Mouse (Mus musculus) embryonic facial prominence, embryonic 15.5 days (tissue): ENCODE results near the gene Tmem63a. TPM values are rescaled to one million over a fixed set of nuclear protein-coding genes. Genes with fewer than 3 reads are reported as not detected.

ENCODE experiments used
- ATAC-seq: fragments of 200-750 bp; cut with Nextera tagmentation; 2 replicates; pipeline ENCODE4 v1.8.0; 2017; ENCODE audit warnings: low read depth, moderate TSS enrichment; ENCODE audit not compliant: insufficient number of reproducible peaks, low FRiP score, low TSS enrichment
- H3K27ac ChIP-seq: fragments of 300-500 bp; sonication (generic); replicated peaks from 2 replicates; pipeline ENCODE4 v1.5.1; 2015; ENCODE audit warnings: mild to moderate bottlenecking, inconsistent platforms
- H3K27me3 ChIP-seq: fragments of 300-500 bp; sonication (generic); 2 replicates; pipeline ENCODE4 v1.6.1; 2015; ENCODE audit warnings: inconsistent platforms
- H3K36me3 ChIP-seq: fragments of 300-500 bp; sonication (generic); 2 replicates; pipeline ENCODE4 v1.6.1; 2015; ENCODE audit warnings: mild to moderate bottlenecking, inconsistent platforms
- H3K4me1 ChIP-seq: fragments of 300-500 bp; sonication (generic); 2 replicates; pipeline ENCODE4 v1.6.1; 2015; ENCODE audit warnings: inconsistent platforms
- H3K4me2 ChIP-seq: fragments of 300-500 bp; sonication (generic); replicated peaks from 2 replicates; pipeline ENCODE4 v1.6.1; 2015; ENCODE audit warnings: mild to moderate bottlenecking, inconsistent platforms
- H3K4me3 ChIP-seq: fragments of 300-500 bp; sonication (generic); replicated peaks from 2 replicates; pipeline ENCODE4 v1.5.1; 2015; ENCODE audit warnings: mild to moderate bottlenecking, inconsistent platforms
- H3K9ac ChIP-seq: fragments of 300-500 bp; sonication (generic); 2 replicates; pipeline ENCODE4 v1.6.1; 2015; ENCODE audit warnings: inconsistent platforms
- H3K9me3 ChIP-seq: fragments of 300-500 bp; sonication (generic); replicated peaks from 2 replicates; pipeline ENCODE4 v1.6.1; 2016; ENCODE audit warnings: inconsistent platforms
- WGBS: fragments of 180-500 bp; shearing (Covaris S2); methylation state at CpG from one replicate; pipeline ENCODE4 v1.1.7; 2015; 5-methylcytosine and 5-hydroxymethylcytosine counted together
- polyA plus RNA-seq: library from polyadenylated mRNA; unstranded; fragments of >200 nt; fragmentation: Nextera tagmentation; extraction: Ambion mirVana; gene quantifications from 2 replicates; pipeline ENCODE4 v1.2.1, GENCODE M21; 2015

Gene Tmem63a
- polyA plus RNA-seq, 1 experiment from 2014 or later: 18.5 TPM

GRCm38 (mm10) chr1:180992142-180992541 is 50.0 kb downstream of the Tmem63a start:
- ATAC-seq: no peak
- Histone ChIP-seq H3K9ac (no peak overlapping the region), H3K4me3 (no peak overlapping the region), H3K36me3 (no peaks in the 10 kb centered on the region), H3K27me3 (no peaks in the 10 kb centered on the region), H3K9me3 (no peaks in the 10 kb centered on the region), H3K27ac (no peak overlapping the region), H3K4me1 (0 out of 2 replicates have a peak, but pooled peaks cover 2% of the 10 kb centered on the region), H3K4me2 (no peak overlapping the region)
- WGBS: 61% methylated on average over 3 of the region's 3 CpGs

GRCm38 (mm10) chr1:181000501-181001092 is 58.5 kb downstream of the Tmem63a start:
- WGBS: 28% methylated on average over 10 of the region's 10 CpGs
- ATAC-seq: peak; percentile 54; the same call in 1 of the 2 replicates

GRCm38 (mm10) chr1:181001217-181001616 is 59.1 kb downstream of the Tmem63a start:
- ATAC-seq: no peak
- no peaks in the 10 kb centered on the region for H3K36me3 ChIP-seq
- no peaks in the 10 kb centered on the region for H3K27me3 ChIP-seq
- H3K9ac ChIP-seq: no peak overlapping the region
- no peak overlapping the region for H3K4me2 ChIP-seq
- no peak overlapping the region for H3K27ac ChIP-seq
- 77% methylated on average over 3 of the region's 3 CpGs for WGBS
- H3K4me1 ChIP-seq: 0 out of 2 replicates have a peak, but pooled peaks cover 3% of the 10 kb centered on the region
- no peak overlapping the region for H3K4me3 ChIP-seq
- no peaks in the 10 kb centered on the region for H3K9me3 ChIP-seq

More at GRCm38 (mm10) chr1:181000501-181001092, 58.5 kb downstream of the Tmem63a start:
- Histone ChIP-seq H3K27ac (no peak overlapping the region), H3K27me3 (no peaks in the 10 kb centered on the region), H3K4me1 (0 out of 2 replicates have a peak, but pooled peaks cover 3% of the 10 kb centered on the region), H3K4me3 (no peak overlapping the region), H3K9me3 (no peaks in the 10 kb centered on the region), H3K4me2 (no peak overlapping the region), H3K36me3 (no peaks in the 10 kb centered on the region), H3K9ac (no peak overlapping the region)

GRCm38 (mm10) chr1:181001621-181002020 is 59.5 kb downstream of the Tmem63a start:
- no peaks in the 10 kb centered on the region for H3K27me3 ChIP-seq
- no peak overlapping the region for H3K9ac ChIP-seq
- no peaks in the 10 kb centered on the region for H3K36me3 ChIP-seq
- H3K4me2 ChIP-seq: no peak overlapping the region
- 83% methylated on average over 3 of the region's 3 CpGs for WGBS
- no peak overlapping the region for H3K4me3 ChIP-seq
- H3K4me1 ChIP-seq: 0 out of 2 replicates have a peak, but pooled peaks cover 3% of the 10 kb centered on the region
- ATAC-seq: no peak
- H3K27ac ChIP-seq: no peak overlapping the region
- no peaks in the 10 kb centered on the region for H3K9me3 ChIP-seq

DNA sequence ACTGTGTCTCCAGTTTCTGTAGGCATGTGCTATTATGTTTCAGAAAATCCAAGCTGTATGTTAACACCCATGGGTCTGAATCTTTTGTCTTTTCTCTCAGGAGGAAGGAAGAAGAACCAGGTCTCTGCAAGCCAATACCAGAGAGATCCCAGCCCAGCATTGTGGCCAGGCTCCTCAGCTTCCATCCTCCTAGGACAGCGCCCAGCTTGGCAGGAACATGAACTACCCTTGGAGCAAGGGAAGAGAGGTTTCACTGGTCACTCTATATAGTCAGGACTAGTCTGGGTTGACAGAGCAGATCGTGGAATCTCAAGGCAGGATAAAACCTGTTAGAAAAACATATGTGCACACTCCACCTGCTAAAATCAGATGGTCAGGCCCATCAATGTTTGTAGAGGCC is 61.6 kb downstream of the Tmem63a start:
- Histone ChIP-seq H3K36me3 (no peaks in the 10 kb centered on the region), H3K27ac (no peak overlapping the region), H3K4me3 (no peak overlapping the region), H3K27me3 (no peaks in the 10 kb centered on the region), H3K4me2 (no peak overlapping the region), H3K9me3 (no peaks in the 10 kb centered on the region), H3K4me1 (0 out of 2 replicates have a peak, but pooled peaks cover 3% of the 10 kb centered on the region), H3K9ac (no peak overlapping the region)
- ATAC-seq: no peak
- WGBS: 81% methylated on average over 2 of the region's 2 CpGs

DNA sequence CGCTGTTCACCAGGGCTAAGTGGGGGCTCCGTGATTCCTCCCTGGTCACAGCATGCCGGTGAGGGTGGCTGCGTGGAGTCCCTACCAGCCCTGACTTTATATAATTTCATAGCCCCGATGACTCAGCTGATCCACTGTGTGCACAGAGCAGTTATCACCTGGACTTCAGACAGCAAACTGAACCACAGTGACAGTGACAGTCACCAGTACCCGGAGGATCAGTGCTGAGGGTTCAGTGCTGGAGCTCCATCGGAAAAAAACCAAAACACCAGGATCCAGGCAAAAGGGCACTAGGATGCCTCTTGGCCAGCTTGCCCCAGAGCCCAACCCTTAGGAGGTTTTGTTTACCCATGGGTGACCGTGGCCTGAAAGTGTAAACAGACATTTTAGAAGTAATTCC is 63.2 kb downstream of the Tmem63a start:
- 78% methylated on average over 8 of the region's 8 CpGs for WGBS
- H3K36me3 ChIP-seq: no peaks in the 10 kb centered on the region
- H3K9ac ChIP-seq: no peak overlapping the region
- H3K9me3 ChIP-seq: no peaks in the 10 kb centered on the region
- no peak overlapping the region for H3K4me2 ChIP-seq
- no peaks in the 10 kb centered on the region for H3K27me3 ChIP-seq
- H3K27ac ChIP-seq: no peak overlapping the region
- no peak overlapping the region for H3K4me3 ChIP-seq
- no peak for ATAC-seq
- 0 out of 2 replicates have a peak, but pooled peaks cover 3% of the 10 kb centered on the region for H3K4me1 ChIP-seq

GRCm38 (mm10) chr1:181007831-181008230 is 65.7 kb downstream of the Tmem63a start:
- H3K4me2 ChIP-seq: no peak overlapping the region
- no peak overlapping the region for H3K27ac ChIP-seq
- H3K4me1 ChIP-seq: no peaks in the 10 kb centered on the region
- H3K27me3 ChIP-seq: no peaks in the 10 kb centered on the region
- H3K9ac ChIP-seq: no peak overlapping the region
- H3K4me3 ChIP-seq: no peak overlapping the region
- H3K9me3 ChIP-seq: no peaks in the 10 kb centered on the region
- no peak for ATAC-seq
- no peaks in the 10 kb centered on the region for H3K36me3 ChIP-seq
- WGBS: 84% methylated on average over 6 of the region's 6 CpGs

GRCm38 (mm10) chr1:181008266-181008665 is 66.1 kb downstream of the Tmem63a start:
- Histone ChIP-seq H3K4me3 (no peak overlapping the region), H3K4me2 (no peak overlapping the region), H3K9ac (no peak overlapping the region), H3K9me3 (no peaks in the 10 kb centered on the region), H3K36me3 (no peaks in the 10 kb centered on the region), H3K27ac (no peak overlapping the region), H3K4me1 (no peaks in the 10 kb centered on the region), H3K27me3 (no peaks in the 10 kb centered on the region)
- no peak for ATAC-seq
- WGBS: 85% methylated on average over 2 of the region's 2 CpGs

- Histone ChIP-seq H3K36me3 (no peaks in the 10 kb centered on the region), H3K4me2 (no peak overlapping the region)
- no peak for ATAC-seq
These were observed 67.0 kb downstream of the Tmem63a start for GRCm38 (mm10) chr1:181009011-181009590.

GRCm38 (mm10) chr1:181009754-181010153 is 67.6 kb downstream of the Tmem63a start:
- no peak overlapping the region for H3K27ac ChIP-seq
- H3K4me2 ChIP-seq: no peak overlapping the region
- H3K9ac ChIP-seq: no peak overlapping the region
- H3K36me3 ChIP-seq: no peaks in the 10 kb centered on the region
- no peaks in the 10 kb centered on the region for H3K27me3 ChIP-seq
- WGBS: 72% methylated on average over 3 of the region's 3 CpGs
- no peaks in the 10 kb centered on the region for H3K9me3 ChIP-seq
- H3K4me1 ChIP-seq: no peaks in the 10 kb centered on the region
- ATAC-seq: no peak
- H3K4me3 ChIP-seq: no peak overlapping the region

More at GRCm38 (mm10) chr1:181009011-181009590, 67.0 kb downstream of the Tmem63a start:
- WGBS: 79% methylated on average over 4 of the region's 4 CpGs
- Histone ChIP-seq H3K9me3 (no peaks in the 10 kb centered on the region), H3K4me3 (no peak overlapping the region), H3K27ac (no peak overlapping the region), H3K27me3 (no peaks in the 10 kb centered on the region), H3K4me1 (no peaks in the 10 kb centered on the region), H3K9ac (no peak overlapping the region)

DNA sequence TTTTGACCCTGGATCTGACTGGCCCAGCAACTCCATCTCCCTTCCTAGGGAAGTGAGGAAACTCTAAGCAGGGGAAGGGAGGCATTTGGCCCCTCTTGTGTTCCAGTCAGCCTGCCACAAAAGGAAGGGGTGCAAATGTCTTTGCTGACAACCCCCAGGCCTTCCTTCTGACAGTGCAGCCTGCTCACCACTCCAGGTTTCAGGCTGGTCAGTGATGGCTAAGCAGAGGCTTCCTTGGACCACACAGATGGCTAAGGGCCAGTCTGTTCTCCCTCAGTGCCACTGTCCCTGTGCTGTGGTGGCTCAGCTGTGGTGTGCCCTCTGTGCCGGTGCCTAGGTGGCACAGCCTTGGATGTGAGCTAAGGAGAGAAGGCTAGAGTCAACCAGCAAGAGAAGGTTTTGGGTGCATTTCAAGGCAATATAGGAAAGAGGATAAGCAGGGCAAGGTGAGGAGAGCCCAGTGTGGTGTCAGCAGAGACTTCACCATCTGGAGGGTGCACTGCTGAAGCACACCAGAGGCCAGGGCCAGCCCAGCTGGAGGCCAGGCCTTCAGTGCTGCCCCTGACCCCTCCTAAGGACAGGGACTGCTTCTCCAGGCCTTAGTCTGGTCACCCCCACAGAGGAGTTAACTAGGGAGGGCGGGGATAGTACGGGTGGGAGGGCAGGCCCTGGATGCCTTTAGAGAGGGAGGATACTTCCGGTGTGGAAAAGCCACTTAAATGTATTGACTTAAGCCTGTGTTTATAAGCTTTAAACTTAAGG is 68.2 kb downstream of the Tmem63a start:
- no peak overlapping the region for H3K4me2 ChIP-seq
- no peak overlapping the region for H3K4me3 ChIP-seq
- ATAC-seq: no peak
- no peaks in the 10 kb centered on the region for H3K9me3 ChIP-seq
- H3K27ac ChIP-seq: no peak overlapping the region
- peaks cover 5% of the 10 kb centered on the region for H3K4me1 ChIP-seq
- no peaks in the 10 kb centered on the region for H3K36me3 ChIP-seq
- H3K27me3 ChIP-seq: no peaks in the 10 kb centered on the region
- no peak overlapping the region for H3K9ac ChIP-seq
- 56% methylated on average over 4 of the region's 4 CpGs for WGBS
